Mouse (Mus musculus): Measurements from ENCODE around the gene Ermn.

The Ermn gene

DNA sequence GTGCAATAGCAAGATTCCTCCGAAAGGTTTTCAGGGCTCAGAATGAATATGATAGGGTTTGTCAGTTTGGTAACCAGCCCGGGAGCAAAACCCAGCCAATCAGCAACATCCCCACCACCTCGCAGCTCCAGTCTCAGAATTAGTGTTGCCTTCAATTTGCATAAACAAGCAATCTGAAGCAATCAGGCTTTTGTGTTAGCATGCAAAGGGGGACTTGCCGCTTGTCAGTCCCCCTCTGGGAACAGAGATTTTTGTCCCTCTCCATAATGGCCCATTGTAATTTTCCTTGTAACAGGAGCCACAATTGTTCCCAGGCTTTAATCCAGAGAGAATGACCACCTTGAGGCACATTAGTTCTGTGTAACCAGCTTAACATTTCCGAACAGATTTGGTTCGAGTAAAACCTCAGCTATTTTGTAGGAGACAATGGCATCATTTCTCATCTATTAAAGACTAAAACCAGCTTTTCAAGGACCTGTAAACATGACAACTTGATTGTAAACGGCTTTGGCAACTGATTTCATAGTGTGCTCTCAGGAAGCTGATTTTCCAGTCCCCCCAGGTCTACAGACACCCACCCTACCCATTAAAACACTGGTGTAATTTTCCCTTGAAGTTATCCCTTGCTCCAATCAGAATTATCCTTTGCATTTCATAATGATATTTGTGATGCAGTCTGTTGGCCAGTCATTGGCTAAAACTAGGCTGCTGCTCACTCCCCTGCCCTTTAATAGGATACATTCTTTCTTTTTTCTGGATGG, at the start of gene Ermn:
Gene Ermn (minus strand): TSS at position 44 of the 761 bp plus-strand sequence.
- DNase-seq (ENCODE audit: low read depth, low spot score): no peak

GRCm38 (mm10) chr2:58094818-58095217, 42.2 kb upstream of the Ermn start:
- no peak for DNase-seq (ENCODE audit: low read depth, low spot score)

DNA sequence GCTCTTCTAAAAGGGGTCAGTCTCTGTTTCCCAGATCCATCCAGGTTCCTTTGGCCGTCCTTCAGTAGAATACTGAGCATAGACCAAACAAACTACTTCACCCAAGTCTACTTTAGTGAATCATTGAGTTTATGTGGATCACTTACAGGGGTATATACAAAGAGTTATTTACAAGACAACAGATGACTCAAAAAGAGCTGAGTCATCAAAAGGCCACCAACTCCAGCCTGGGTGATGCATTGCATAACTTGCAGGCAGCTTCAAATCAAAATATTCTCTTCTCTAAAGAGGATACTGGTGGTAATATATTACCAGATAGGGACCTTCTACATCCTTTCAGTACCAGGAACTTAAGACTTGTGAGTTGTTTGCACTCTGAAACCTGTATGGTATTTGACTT, 33.8 kb upstream of the Ermn start:
- no peak for DNase-seq (ENCODE audit: low read depth, low spot score)

DNA sequence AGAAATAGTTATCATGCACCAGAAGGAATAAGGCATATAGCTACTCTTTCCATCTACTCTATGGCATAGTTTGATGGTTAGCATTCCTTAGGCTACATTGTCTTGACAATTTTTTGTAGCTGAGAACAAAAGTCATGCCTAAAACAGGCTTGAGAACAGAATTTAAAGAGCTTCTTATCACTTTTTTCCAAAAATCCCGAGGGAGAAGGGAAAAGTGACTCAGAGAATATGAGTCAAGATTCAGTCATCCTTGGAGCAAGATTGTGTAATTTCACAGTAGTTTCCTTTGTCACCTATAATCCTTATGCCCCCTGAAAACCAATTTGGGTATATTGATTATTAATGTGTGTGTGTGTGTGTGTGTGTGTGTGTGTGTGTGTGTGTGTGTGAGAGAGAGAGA, 27.2 kb upstream of the Ermn start:
- peak; percentile 13 for DNase-seq (ENCODE audit: low read depth, low spot score)

DNA sequence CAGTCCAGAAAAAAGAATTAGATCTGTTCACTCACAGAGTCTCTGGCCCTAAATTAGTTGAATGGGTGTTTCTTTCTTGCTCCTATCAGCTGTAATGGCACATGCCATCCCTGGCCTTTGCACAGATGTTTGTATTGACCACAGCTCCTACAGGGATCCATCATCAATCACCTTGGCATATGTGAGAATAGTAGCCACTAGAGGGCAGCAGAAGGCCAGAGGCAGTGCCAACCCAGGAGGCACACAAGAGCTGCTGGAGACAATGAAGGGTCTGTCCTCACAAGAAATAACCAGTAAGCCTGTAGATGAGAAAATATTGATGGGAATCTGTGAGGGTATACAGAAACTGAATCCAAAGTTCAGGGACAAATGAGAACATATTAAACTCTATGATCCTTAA, 2.7 kb upstream of the Ermn start:
- peak; percentile 20 for DNase-seq (ENCODE audit: low read depth, low spot score)

DNA sequence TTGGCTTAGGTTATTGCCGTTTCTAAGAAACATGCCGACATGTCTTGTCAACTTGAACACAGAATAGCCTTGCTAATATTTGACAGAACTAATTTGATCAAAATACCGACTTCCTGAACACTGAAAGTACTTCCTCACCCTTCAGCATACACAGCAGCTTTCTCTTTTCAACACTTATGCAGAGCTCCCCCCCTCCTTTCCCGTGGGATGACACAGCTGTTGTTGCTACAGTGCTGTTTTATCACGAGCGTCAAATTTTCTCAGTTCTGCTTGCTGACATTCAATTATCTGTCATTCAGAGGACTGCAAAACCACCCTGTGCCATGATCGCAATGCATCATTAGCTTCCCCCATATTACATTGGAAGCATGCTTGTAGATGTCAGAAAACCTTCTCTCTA, 10.8 kb downstream of the Ermn start:
- no peak for DNase-seq (ENCODE audit: low read depth, low spot score)

- DNase-seq (ENCODE audit: low read depth, low spot score): no peak
These were observed 15.7 kb downstream of the Ermn start for GRCm38 (mm10) chr2:58036926-58037325.

DNA sequence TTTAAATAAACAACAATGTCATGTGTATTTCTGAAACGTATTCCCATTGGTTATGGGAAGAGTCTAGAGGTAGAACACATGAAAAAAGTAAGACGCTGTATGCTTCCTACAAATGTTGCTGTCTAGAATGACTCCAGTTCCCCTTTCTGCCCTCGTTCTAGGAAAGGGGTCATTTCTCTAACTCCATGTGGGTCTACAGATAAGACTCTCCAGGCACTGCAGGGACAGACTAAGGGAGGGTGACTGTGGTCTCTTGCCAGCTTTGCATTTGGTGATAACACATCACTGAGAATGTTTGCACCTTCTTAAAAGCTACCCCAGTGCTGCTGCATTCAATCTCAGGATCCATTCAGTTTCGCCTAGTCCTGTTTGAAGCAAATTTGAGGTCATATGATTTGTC, 17.0 kb downstream of the Ermn start:
- DNase-seq (ENCODE audit: low read depth, low spot score): no peak

GRCm38 (mm10) chr2:58031431-58031830, 21.2 kb downstream of the Ermn start:
- no peak for DNase-seq (ENCODE audit: low read depth, low spot score)

DNA sequence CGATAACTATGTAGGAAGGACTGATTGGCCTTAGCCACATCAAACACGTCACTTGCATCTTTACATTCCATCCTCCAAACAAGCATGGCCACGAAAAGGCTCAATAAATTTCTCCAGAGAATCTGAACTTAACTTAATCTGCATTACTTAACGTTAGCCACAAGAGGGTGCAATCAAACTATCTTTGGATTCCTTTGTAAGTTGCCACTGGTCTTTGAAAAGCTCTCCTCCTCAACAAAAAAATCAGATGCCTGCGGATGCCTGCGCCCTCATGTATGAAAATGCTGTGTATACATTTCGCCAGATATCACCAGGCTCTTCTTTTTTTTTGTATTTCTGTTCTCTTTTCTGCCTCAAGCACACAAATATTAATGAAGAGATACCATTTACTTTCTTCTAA, 23.3 kb downstream of the Ermn start:
- peak; percentile 13 for DNase-seq (ENCODE audit: low read depth, low spot score)

GRCm38 (mm10) chr2:58026740-58027139, 25.9 kb downstream of the Ermn start:
- DNase-seq (ENCODE audit: low read depth, low spot score): no peak

DNA sequence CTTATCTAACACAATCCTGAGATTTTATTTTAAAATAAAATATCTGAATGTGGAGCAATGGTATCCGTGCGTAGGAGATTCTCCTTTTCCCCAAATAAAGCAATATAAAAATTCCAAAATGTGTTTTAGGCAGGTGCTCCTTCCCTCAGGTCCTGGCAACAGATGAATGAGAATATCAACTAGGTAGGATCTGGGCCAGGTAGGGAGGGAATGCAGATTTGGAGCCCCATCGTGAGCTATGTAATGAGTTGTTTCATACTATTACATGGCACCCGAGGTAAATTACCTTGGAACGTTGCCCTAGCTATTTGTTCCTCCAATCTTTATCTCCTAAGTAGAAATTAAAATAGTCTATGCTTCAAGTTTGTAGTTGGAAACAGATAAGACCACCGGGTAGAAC, 29.1 kb downstream of the Ermn start:
- no peak for DNase-seq (ENCODE audit: low read depth, low spot score)

DNA sequence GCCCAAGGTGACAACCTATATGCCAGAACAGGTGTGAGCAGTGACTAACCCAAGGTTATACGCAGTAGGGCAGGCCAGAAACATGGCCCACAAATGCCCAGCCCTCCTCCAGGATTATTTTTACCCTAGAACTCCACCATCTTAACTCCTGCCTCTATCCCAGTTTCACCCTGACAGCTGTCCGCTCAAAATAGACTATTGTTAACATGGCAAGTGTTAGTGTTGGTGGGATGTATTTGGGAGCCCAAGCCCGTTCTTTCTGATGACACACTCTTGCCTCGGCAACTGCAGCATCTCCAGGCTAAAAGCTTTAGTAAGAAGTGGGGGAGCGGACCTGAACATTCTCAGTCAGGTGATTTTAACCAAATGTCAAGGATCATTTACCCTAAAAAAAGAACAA, 45.6 kb downstream of the Ermn start:
- no peak for DNase-seq (ENCODE audit: low read depth, low spot score)

- DNase-seq (ENCODE audit: low read depth, low spot score): no peak
These were observed 51.2 kb downstream of the Ermn start for GRCm38 (mm10) chr2:58001497-58001896.

DNA sequence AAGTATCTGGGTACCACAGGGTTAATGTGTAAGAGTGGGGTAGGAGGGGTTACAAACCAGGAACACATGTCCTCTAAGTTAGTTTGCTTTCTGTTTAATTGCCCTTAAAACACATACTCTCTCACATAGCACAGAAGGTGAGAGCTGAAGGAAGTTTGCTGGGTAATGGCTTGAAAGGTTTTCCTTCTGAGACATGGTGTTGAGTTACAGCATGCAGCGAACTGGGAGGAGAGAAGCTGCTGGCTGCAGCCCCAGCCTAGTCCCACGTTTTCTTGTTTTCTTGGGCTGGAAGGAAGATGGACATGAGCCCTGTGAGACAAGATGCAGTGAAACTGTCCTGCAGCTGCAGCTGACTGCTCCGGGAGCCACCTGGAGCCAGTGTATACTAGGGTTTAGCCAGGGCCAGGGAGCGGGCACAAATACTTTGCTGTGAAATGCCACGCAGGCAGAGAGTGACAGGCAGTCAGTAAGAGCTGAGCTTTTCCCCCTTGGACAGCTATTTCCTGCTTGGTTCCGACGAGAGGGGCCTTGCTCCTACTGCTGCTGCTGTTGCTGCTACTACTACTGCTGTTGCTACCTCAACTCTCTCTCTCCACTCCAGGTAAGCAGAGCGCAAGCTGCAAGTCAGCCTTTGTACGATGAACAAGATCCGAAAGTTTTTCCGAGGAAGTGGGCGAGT, 54.8 kb downstream of the Ermn start, which contains the start of gene Galnt5:
Gene Galnt5 (plus strand): TSS at position 133 of the 679 bp plus-strand sequence.
- peak; percentile 13 for DNase-seq (ENCODE audit: low read depth, low spot score)

Measured in skeletal muscle tissue, adult 2 months (tissue).